Mouse (Mus musculus) megakaryocyte, embryonic 14.5 days (primary cell): ENCODE results near the gene 2510039O18Rik.

Experiments
- FLI1 ChIP-seq: IDR thresholded peaks from 2 replicates; pipeline ENCODE4 v1.6.1; 2012; ENCODE audit warnings: low read length, inconsistent platforms, mixed read lengths
- GATA1 ChIP-seq: IDR thresholded peaks from 3 replicates; pipeline ENCODE4 v1.6.1; 2012; ENCODE audit warnings: mixed read lengths, low read length, inconsistent platforms, borderline replicate concordance

- TF ChIP-seq GATA1 (no peak), FLI1 (no peak)
These were observed 35.5 kb downstream of the 2510039O18Rik start for GRCm38 (mm10) chr4:147976237-147976636.
